Mouse (Mus musculus) midbrain, embryonic 14.5 days (tissue): ENCODE measurements at regions not wholly inside any gene's neighbourhood (a gene's known extent, or its start where the extent isn't known, plus 50 kb on each side); places are given as distances from the start of the nearest gene placed in this dataset.
"Not testable (repeated sequence)": the region's sequence is repeated elsewhere in the genome, so short reads cannot be mapped to it uniquely, and the experiment has no call there.

Source experiments
- ATAC-seq: fragments of 200-750 bp; cut with Nextera tagmentation; 2 replicates; pipeline ENCODE4 v1.8.0; 2017; ENCODE audit warnings: moderate number of reproducible peaks, moderate library complexity; ENCODE audit not compliant: low FRiP score, low TSS enrichment
- DNase-seq: peaks from one replicate; pipeline ENCODE4 v3.0.0-alpha.2; 2015
- H3K27ac ChIP-seq: fragments of 300-500 bp; sonication (generic); replicated peaks from 2 replicates; pipeline ENCODE4 v1.5.1; 2014; ENCODE audit warnings: mild to moderate bottlenecking, low read depth, low read length, moderate library complexity
- H3K27me3 ChIP-seq: fragments of 300-500 bp; sonication (generic); 2 replicates; pipeline ENCODE4 v1.6.1; 2014; ENCODE audit warnings: low read length, control low read depth, mixed read lengths; ENCODE audit not compliant: control insufficient read depth, insufficient read depth
- H3K36me3 ChIP-seq: fragments of 300-500 bp; sonication (generic); 2 replicates; pipeline ENCODE4 v1.6.1; 2014; ENCODE audit warnings: low read length, control low read depth; ENCODE audit not compliant: control insufficient read depth, insufficient read depth
- H3K4me1 ChIP-seq: fragments of 300-500 bp; sonication (generic); 2 replicates; pipeline ENCODE4 v1.6.1; 2014; ENCODE audit warnings: mild to moderate bottlenecking, antibody characterized with exemption, low read length, control low read depth; ENCODE audit not compliant: control insufficient read depth, insufficient read depth
- H3K4me2 ChIP-seq: fragments of 300-500 bp; sonication (generic); 2 replicates; pipeline ENCODE4 v1.6.1; 2014; ENCODE audit warnings: mild to moderate bottlenecking, low read length, moderate library complexity
- H3K4me3 ChIP-seq: fragments of 300-500 bp; sonication (generic); replicated peaks from 2 replicates; pipeline ENCODE4 v1.5.1; 2014; ENCODE audit warnings: low read depth, low read length
- H3K9ac ChIP-seq: fragments of 300-500 bp; sonication (generic); replicated peaks from 2 replicates; pipeline ENCODE4 v1.6.1; 2014; ENCODE audit warnings: mild to moderate bottlenecking, low read length, moderate library complexity
- H3K9me3 ChIP-seq: fragments of 300-500 bp; sonication (generic); 2 replicates; pipeline ENCODE4 v1.6.1; 2016; ENCODE audit warnings: low read length, control low read depth, mixed read lengths; ENCODE audit not compliant: control insufficient read depth
- WGBS: fragments of 180-500 bp; shearing (Covaris S2); extraction: QIAGEN DNeasy Blood & Tissue Kit; methylation state at CpG from one replicate; pipeline ENCODE4 v1.1.7; 2014; 5-methylcytosine and 5-hydroxymethylcytosine counted together

DNA sequence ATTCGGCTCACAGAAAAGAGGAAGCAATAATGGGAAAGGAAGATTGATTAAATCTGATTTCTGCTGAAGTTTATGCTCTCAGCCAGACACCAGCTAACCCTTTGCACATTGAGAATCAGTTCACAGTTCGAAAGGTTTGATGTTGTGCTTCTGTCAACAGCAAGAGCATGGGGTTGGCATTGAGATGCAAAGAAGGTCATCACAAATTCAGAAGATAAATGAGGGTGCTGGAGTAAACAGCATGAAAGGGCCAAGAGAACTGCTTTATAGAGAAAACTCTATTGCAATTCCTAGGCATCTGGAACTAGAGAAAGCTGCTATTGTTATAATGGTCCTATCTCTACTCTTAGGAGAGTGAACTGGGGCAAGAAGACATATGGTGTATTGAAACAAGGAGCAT lies 250.8 kb downstream of the Rab38 start:
- ATAC-seq (no peak), DNase-seq (no peak)
- H3K4me3 ChIP-seq = no peak overlapping the region
- no peaks in the 10 kb centered on the region for H3K36me3 ChIP-seq
- no peak overlapping the region for H3K4me2 ChIP-seq
- no peak overlapping the region for H3K27ac ChIP-seq
- H3K27me3 ChIP-seq = no peaks in the 10 kb centered on the region
- no peaks in the 10 kb centered on the region for H3K9me3 ChIP-seq
- H3K4me1 ChIP-seq = no peaks in the 10 kb centered on the region
- WGBS = 62% methylated on average over 2 of the region's 2 CpGs
- no peak overlapping the region for H3K9ac ChIP-seq

- 92% methylated on average over 1 of the region's 1 CpGs for whole genome bisulfite sequencing
These were observed 291.0 kb downstream of the Rab38 start for GRCm38 (mm10) chr7:88721031-88721430.

DNA sequence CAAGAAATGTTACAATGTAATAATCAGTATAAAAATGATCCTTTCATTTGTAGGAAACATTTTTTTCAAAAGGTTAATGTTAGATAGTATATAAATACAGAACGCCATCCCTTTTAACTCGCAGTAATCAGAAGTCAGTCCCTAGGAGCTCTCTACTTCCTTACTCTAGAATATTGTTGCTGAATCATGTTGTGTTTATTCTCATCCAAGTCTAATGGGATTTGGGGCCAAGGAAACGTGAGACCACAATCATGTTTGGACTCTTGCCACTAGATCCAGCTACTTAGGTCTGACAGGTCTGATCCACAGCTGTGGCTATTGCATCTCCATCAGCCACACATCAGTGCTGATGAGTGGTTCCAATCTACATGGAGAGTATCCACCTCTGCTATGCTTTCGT lies 304.4 kb downstream of the Rab38 start:
- no peak for DNase-seq
- no peak overlapping the region for H3K9ac ChIP-seq
- 89% methylated on average over 4 of the region's 4 CpGs for WGBS
- no peaks in the 10 kb centered on the region for H3K9me3 ChIP-seq
- no peaks in the 10 kb centered on the region for H3K36me3 ChIP-seq
- H3K4me2 ChIP-seq = no peak overlapping the region
- no peaks in the 10 kb centered on the region for H3K4me1 ChIP-seq
- no peak overlapping the region for H3K27ac ChIP-seq
- no peak overlapping the region for H3K4me3 ChIP-seq
- H3K27me3 ChIP-seq = no peaks in the 10 kb centered on the region
- ATAC-seq = no peak

More at GRCm38 (mm10) chr7:88721031-88721430, 291.0 kb downstream of the Rab38 start:
- not testable (repeated sequence) for H3K9ac ChIP-seq, H3K9me3 ChIP-seq, H3K27me3 ChIP-seq, ATAC-seq, H3K27ac ChIP-seq, H3K4me1 ChIP-seq, DNase-seq, H3K36me3 ChIP-seq, H3K4me2 ChIP-seq, H3K4me3 ChIP-seq

DNA sequence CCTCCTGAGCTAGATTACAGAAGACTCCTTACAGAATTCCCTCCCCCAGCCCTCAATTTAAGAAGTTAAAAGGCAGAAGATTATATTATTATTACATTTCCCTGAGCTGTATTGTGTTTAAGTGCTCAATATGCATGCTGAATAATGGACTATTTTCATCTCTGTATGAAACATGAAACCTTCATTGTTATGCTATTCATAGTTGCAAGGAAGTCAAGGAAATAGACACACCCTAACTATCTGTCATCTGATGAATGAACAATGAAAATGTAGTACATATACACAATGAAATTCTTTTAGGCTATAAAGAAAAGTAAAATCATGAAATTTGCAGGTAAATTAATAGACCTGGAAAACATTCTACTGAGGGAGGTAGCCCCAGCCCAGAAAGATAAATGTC lies 305.7 kb downstream of the Rab38 start:
- H3K27me3 ChIP-seq = no peaks in the 10 kb centered on the region
- no peaks in the 10 kb centered on the region for H3K36me3 ChIP-seq
- DNase-seq = no peak
- H3K4me1 ChIP-seq = no peaks in the 10 kb centered on the region
- no peak overlapping the region for H3K4me3 ChIP-seq
- H3K9me3 ChIP-seq = no peaks in the 10 kb centered on the region
- no peak for ATAC-seq
- H3K9ac ChIP-seq = no peak overlapping the region
- no peak overlapping the region for H3K4me2 ChIP-seq
- H3K27ac ChIP-seq = no peak overlapping the region

DNA sequence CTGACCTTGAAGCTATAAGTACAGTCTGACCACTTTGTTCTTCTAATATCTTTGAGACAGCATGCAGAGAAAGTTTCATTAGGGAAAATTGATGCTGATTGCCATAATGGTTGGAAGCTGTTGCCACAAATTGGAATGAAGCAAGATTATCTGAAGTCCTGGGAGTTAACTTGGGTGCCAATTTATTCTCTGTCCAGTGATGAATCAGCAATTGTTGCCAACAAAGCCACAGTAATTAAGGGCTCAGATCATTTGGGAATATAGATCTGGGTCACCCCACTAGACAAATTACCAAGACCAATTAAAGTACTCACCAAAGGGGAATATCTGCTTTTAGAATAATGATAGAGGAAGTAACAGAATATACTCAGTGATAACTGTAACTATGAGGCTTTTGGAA lies 347.3 kb downstream of the Rab38 start:
- ATAC-seq (no peak), DNase-seq (no peak)
- H3K9me3 ChIP-seq = no peaks in the 10 kb centered on the region
- H3K36me3 ChIP-seq = no peaks in the 10 kb centered on the region
- no peak overlapping the region for H3K4me2 ChIP-seq
- no peaks in the 10 kb centered on the region for H3K4me1 ChIP-seq
- H3K9ac ChIP-seq = no peak overlapping the region
- H3K27me3 ChIP-seq = no peaks in the 10 kb centered on the region
- H3K4me3 ChIP-seq = no peak overlapping the region
- no peak overlapping the region for H3K27ac ChIP-seq

DNA sequence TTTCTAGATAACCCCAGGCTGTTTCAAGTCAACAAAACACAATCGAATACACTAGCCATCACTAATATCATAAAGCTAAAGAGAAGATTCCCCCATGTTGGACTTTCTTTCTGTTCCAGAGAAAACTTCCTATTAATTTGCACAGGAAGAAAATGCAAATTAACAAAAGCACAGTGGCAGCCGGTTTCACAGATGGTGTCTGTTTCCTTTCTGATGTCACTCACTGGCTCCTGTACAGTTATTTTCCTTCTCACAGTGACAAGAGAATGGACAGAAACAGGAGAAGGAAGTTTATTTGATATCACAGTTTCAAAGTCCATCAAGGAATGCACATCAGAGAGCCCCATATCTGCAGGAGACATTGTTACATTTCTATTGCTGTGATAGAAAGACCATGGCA lies 352.8 kb downstream of the Rab38 start:
- Histone ChIP-seq H3K9ac (no peak overlapping the region), H3K9me3 (no peaks in the 10 kb centered on the region), H3K4me3 (no peak overlapping the region), H3K4me2 (no peak overlapping the region), H3K27ac (no peak overlapping the region), H3K4me1 (no peaks in the 10 kb centered on the region), H3K27me3 (no peaks in the 10 kb centered on the region), H3K36me3 (no peaks in the 10 kb centered on the region)
- 95% methylated on average over 2 of the region's 2 CpGs for WGBS
- ATAC-seq (no peak), DNase-seq (no peak)

DNA sequence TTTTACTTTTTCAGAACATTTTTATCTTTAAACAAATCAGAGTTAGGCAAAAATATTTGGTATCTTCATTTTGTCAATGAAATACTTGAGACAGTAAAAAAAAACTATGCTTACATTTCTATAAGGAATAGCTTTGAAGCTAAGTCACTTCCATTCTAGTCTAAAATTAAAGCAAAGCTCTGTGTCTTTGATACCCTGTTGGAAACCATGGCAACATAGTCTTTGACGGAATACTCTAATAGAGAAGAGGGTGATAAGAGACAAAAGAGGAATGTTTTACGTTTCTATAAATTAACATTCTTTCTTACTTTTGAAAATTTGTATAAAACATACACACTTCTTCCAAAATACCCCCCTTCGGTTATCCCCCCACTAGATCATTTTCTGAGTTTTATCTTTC lies 378.1 kb downstream of the Rab38 start:
- WGBS = 48% methylated on average over 3 of the region's 3 CpGs
- H3K27ac ChIP-seq = no peak overlapping the region
- ATAC-seq (no peak), DNase-seq (peak; percentile 41)
- H3K27me3 ChIP-seq = no peaks in the 10 kb centered on the region
- no peaks in the 10 kb centered on the region for H3K9me3 ChIP-seq
- H3K9ac ChIP-seq = no peak overlapping the region
- H3K4me3 ChIP-seq = no peak overlapping the region
- H3K4me1 ChIP-seq = no peaks in the 10 kb centered on the region
- no peaks in the 10 kb centered on the region for H3K36me3 ChIP-seq
- H3K4me2 ChIP-seq = no peak overlapping the region

DNA sequence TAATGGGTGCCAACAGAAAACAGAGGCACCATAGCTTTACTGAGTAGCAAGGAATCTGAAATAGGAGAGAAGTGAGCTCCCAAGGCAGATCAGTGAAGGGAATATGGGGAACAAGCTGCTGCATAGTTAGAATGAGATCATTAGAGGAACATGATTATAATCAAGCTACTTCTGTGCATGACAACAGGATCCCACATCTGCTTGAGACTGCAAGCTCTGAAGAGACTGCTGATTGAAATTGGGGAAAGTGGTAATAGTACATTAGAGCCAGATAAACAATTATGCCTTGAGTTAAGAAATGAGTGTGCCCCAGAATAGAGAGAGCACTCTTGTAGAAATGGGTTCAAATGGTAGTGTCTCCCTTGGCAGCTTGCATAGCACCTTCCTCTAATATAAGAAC lies 380.1 kb downstream of the Rab38 start:
- ATAC-seq (no peak), DNase-seq (no peak)
- H3K4me2 ChIP-seq = no peak overlapping the region

GRCm38 (mm10) chr7:88820204-88820603 lies 390.1 kb downstream of the Rab38 start:
- 95% methylated on average over 3 of the region's 3 CpGs for WGBS
- ATAC-seq = no peak
- H3K4me2 ChIP-seq = no peak overlapping the region

More for the DNA sequence above, 380.1 kb downstream of the Rab38 start:
- Histone ChIP-seq H3K27me3 (no peaks in the 10 kb centered on the region), H3K36me3 (no peaks in the 10 kb centered on the region), H3K4me3 (no peak overlapping the region), H3K9me3 (no peaks in the 10 kb centered on the region), H3K27ac (no peak overlapping the region), H3K4me1 (no peaks in the 10 kb centered on the region), H3K9ac (no peak overlapping the region)

More at GRCm38 (mm10) chr7:88820204-88820603, 390.1 kb downstream of the Rab38 start:
- H3K9ac ChIP-seq = no peak overlapping the region
- DNase-seq = no peak
- no peaks in the 10 kb centered on the region for H3K36me3 ChIP-seq
- H3K9me3 ChIP-seq = no peaks in the 10 kb centered on the region
- H3K4me3 ChIP-seq = no peak overlapping the region
- H3K27ac ChIP-seq = no peak overlapping the region
- H3K4me1 ChIP-seq = no peaks in the 10 kb centered on the region
- no peaks in the 10 kb centered on the region for H3K27me3 ChIP-seq
